16 mouse cellular contexts compared by ENCODE assay signal in the genomic region with DNA sequence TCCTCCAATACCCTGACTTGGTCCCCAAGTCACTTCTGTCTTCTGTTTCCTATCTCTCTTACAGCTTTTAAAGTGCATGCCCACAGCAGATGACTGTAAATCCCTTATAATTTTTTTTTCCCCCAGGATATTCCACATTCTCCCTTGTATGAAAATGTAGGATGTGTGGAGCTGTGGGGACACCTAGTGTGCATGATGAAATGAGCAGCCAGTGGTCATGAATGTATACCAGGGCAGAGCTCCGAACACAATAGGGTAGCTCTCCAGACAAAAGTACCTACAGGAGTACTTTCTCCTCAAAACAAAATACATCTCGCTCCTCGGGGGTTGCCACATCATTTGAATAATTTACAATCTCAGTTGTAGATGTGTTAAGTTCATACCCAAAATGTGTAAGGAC.
DNase-seq lines count a peak whose midpoint lies in the region; ATAC-seq and TF ChIP-seq lines count a peak whose summit lies in the region.
"Had no signal": no experiment of that assay in that cellular context is flagged by ENCODE, and none has a peak within 500 bp of the region (broad histone marks: within the 10 kb centered on the region; RNA-seq: fewer than 3 reads in every experiment).

No protein-coding gene starts in this region.

- H3K27ac ChIP-seq in forebrain, postnatal 0 days (ENCODE audit: low read depth, low read length), result no peak overlapping the region
- no peak overlapping the region for H3K27ac ChIP-seq in forebrain, embryonic 11.5 days (ENCODE audit: low read depth, low read length)
- no peak overlapping the region for H3K27ac ChIP-seq in left cerebral cortex, adult 2 months
- H3K27ac ChIP-seq in midbrain, postnatal 0 days (ENCODE audit: low read depth, low read length), result no peak overlapping the region
- H3K27ac ChIP-seq: embryonic facial prominence, embryonic 12.5 days; kidney, embryonic 15.5 days; limb, embryonic 13.5 days had no signal

- H3K9ac ChIP-seq in forebrain, postnatal 0 days, result no peak overlapping the region
- no peak overlapping the region for H3K9ac ChIP-seq in forebrain, embryonic 11.5 days (ENCODE audit: low read length)
- H3K9ac ChIP-seq in midbrain, postnatal 0 days (replicated peaks; ENCODE audit: low read length, poor library complexity, severe bottlenecking), result no peak overlapping the region
- H3K9ac ChIP-seq: embryonic facial prominence, embryonic 12.5 days; kidney, embryonic 15.5 days; limb, embryonic 13.5 days had no signal

- TF ChIP-seq CTCF in forebrain, postnatal 0 days (IDR thresholded peaks at IDR 0.05; ENCODE audit: low read depth), result peak; percentile 53
- peak; percentile 51 for TF ChIP-seq CTCF in left cerebral cortex, adult 2 months (IDR thresholded peaks at IDR 0.05)
- TF ChIP-seq CTCF in brain, embryonic 14.5 days (IDR thresholded peaks at IDR 0.05; ENCODE audit: borderline replicate concordance, extremely low read depth, insufficient read depth, insufficient read length), result peak; percentile 42; the same call in 1 of the 2 replicates
- peak; percentile 73 for TF ChIP-seq CTCF in midbrain, postnatal 0 days (IDR thresholded peaks at IDR 0.05)

- intact Hi-C loops in left cerebral cortex, adult 2 months (cut with DNase I), result no loop called here

- no peak for TF ChIP-seq POLR2A in brain, embryonic 14.5 days (IDR thresholded peaks at IDR 0.05; ENCODE audit: borderline replicate concordance, extremely low read depth, insufficient read depth, insufficient read length, poor library complexity, severe bottlenecking)

- no peaks in the 10 kb centered on the region for H3K36me3 ChIP-seq in forebrain, postnatal 0 days (ENCODE audit: insufficient read depth)
- H3K36me3 ChIP-seq in forebrain, embryonic 11.5 days (ENCODE audit: control insufficient read depth, insufficient read depth, low read length), result no peaks in the 10 kb centered on the region
- no peaks in the 10 kb centered on the region for H3K36me3 ChIP-seq in midbrain, postnatal 0 days (ENCODE audit: insufficient read depth, low read length)
- H3K36me3 ChIP-seq: embryonic facial prominence, embryonic 12.5 days; kidney, embryonic 15.5 days; limb, embryonic 13.5 days had no signal

- H3K9me3 ChIP-seq in forebrain, postnatal 0 days (ENCODE audit: low read length), result no peaks in the 10 kb centered on the region
- H3K9me3 ChIP-seq in forebrain, embryonic 11.5 days (ENCODE audit: control insufficient read depth, low read length), result no peaks in the 10 kb centered on the region
- H3K9me3 ChIP-seq in midbrain, postnatal 0 days (ENCODE audit: low read length), result no peaks in the 10 kb centered on the region
- H3K9me3 ChIP-seq: embryonic facial prominence, embryonic 12.5 days; kidney, embryonic 15.5 days; limb, embryonic 13.5 days had no signal

- H3K4me1 ChIP-seq in forebrain, postnatal 0 days (ENCODE audit: insufficient read depth), result no peaks in the 10 kb centered on the region
- H3K4me1 ChIP-seq in forebrain, embryonic 11.5 days (replicated peaks; ENCODE audit: control insufficient read depth, insufficient read depth, low read length), result no peaks in the 10 kb centered on the region
- H3K4me1 ChIP-seq in midbrain, postnatal 0 days (ENCODE audit: insufficient read depth, low read length), result no peaks in the 10 kb centered on the region
- H3K4me1 ChIP-seq: embryonic facial prominence, embryonic 12.5 days; kidney, embryonic 15.5 days; limb, embryonic 13.5 days had no signal

- H3K27me3 ChIP-seq in forebrain, postnatal 0 days (ENCODE audit: insufficient read depth, low read length), result no peaks in the 10 kb centered on the region
- no peaks in the 10 kb centered on the region for H3K27me3 ChIP-seq in forebrain, embryonic 11.5 days (ENCODE audit: control insufficient read depth, insufficient read depth, low read length)
- no peaks in the 10 kb centered on the region for H3K27me3 ChIP-seq in midbrain, postnatal 0 days (ENCODE audit: insufficient read depth, low read length)
- H3K27me3 ChIP-seq: embryonic facial prominence, embryonic 12.5 days; kidney, embryonic 15.5 days; limb, embryonic 13.5 days had no signal

- no peak overlapping the region for H3K4me3 ChIP-seq in forebrain, postnatal 0 days (ENCODE audit: low read depth, low read length)
- H3K4me3 ChIP-seq in forebrain, embryonic 11.5 days (ENCODE audit: low read depth, low read length), result no peak overlapping the region
- H3K4me3 ChIP-seq in left cerebral cortex, adult 2 months, result no peak overlapping the region
- H3K4me3 ChIP-seq in midbrain, postnatal 0 days (ENCODE audit: low read depth, low read length), result no peak overlapping the region
- H3K4me3 ChIP-seq: embryonic facial prominence, embryonic 12.5 days; kidney, embryonic 15.5 days; limb, embryonic 13.5 days had no signal

- 50% methylated on average over 3 of the region's 3 CpGs for WGBS in forebrain, postnatal 0 days
- WGBS in forebrain, embryonic 11.5 days, result 59% methylated on average over 3 of the region's 3 CpGs
- 58% methylated on average over 3 of the region's 3 CpGs for WGBS in midbrain, postnatal 0 days

- peak; percentile 40 for DNase-seq in forebrain, postnatal 0 days
- DNase-seq in forebrain, embryonic 11.5 days (ENCODE audit: low spot score), result no peak
- no peak for DNase-seq in left cerebral cortex, adult 2 months (ENCODE audit: extremely low spot score in 1 of 2, low spot score in 2 of 2)
- DNase-seq in left cerebral cortex, adult 11 months (ENCODE audit: low spot score), result no peak
- peak; percentile 51 for DNase-seq in brain, embryonic 14.5 days (ENCODE audit: low read depth)
- DNase-seq in midbrain, postnatal 0 days (ENCODE audit: low spot score), result peak; percentile 32
- no peak for DNase-seq in adrenal gland, postnatal 10 days
- DNase-seq in urinary bladder, postnatal 36 days (ENCODE audit: low spot score in 2 of 2), result no peak
- DNase-seq: adrenal gland, adult 2 months; B cell, adult 2 months; heart, adult 11 months; right cerebral cortex, postnatal 25 days; thymus, postnatal 4 days had no signal

- peak; percentile 45 for ATAC-seq in forebrain, postnatal 0 days
- ATAC-seq in forebrain, embryonic 11.5 days (replicated peaks; ENCODE audit: low FRiP score), result no peak
- no peak for ATAC-seq in midbrain, postnatal 0 days (ENCODE audit: low FRiP score)

- no peak overlapping the region for H3K4me2 ChIP-seq in forebrain, postnatal 0 days (ENCODE audit: low read depth)
- no peak overlapping the region for H3K4me2 ChIP-seq in forebrain, embryonic 11.5 days (ENCODE audit: low read depth, low read length, severe bottlenecking)
- no peak overlapping the region for H3K4me2 ChIP-seq in midbrain, postnatal 0 days (ENCODE audit: low read depth, low read length, poor library complexity, severe bottlenecking)
- H3K4me2 ChIP-seq: embryonic facial prominence, embryonic 12.5 days; kidney, embryonic 15.5 days; limb, embryonic 13.5 days had no signal

Comparison
In these comparisons a context has a peak if more than half of its experiments do, and no peak if none do; other contexts are left out.
1. DNase-seq: peak in forebrain, postnatal 0 days (single experiment), brain, embryonic 14.5 days (single experiment) and midbrain, postnatal 0 days (single experiment); none in forebrain, embryonic 11.5 days (single experiment), left cerebral cortex, adult 2 months (0 of 2), left cerebral cortex, adult 11 months (single experiment), adrenal gland, postnatal 10 days (single experiment) and urinary bladder, postnatal 36 days (0 of 2).
2. Peak in every context shown above with its lines, with median percentiles within 50 percentile points of each other: CTCF ChIP-seq.